9 mouse cellular contexts compared by ENCODE assay signal in genomic region chr13:23529005-23529404, GRCm38 (mm10). TPM values are rescaled to one million over a fixed set of nuclear protein-coding genes. Genes with fewer than 3 reads are reported as not detected.
A peak's percentile ranks its signal among the peaks of the same experiment; 100 is the strongest.
DNase-seq lines count a peak whose midpoint lies in the region; ATAC-seq and TF ChIP-seq lines count a peak whose summit lies in the region.
"Had no signal": no experiment of that assay in that cellular context is flagged by ENCODE, and none has a peak within 500 bp of the region (broad histone marks: within the 10 kb centered on the region; RNA-seq: fewer than 3 reads in every experiment).

No protein-coding gene starts in this region.

- TF ChIP-seq CTCF in hindbrain, postnatal 0 days (IDR thresholded peaks at IDR 0.05; ENCODE audit: low read depth), result no peak

- intact Hi-C loops in gastrocnemius, postnatal 14 days (cut with DNase I; ENCODE audit: low total_unique reads), result loop anchor here (10.0 kb wide), 1 partner anchor 1504 kb away; no protein-coding TSS in a partner anchor

- H3K9me3 ChIP-seq in hindbrain, embryonic 11.5 days (ENCODE audit: control insufficient read depth, low read length), result no peaks in the 10 kb centered on the region
- no peaks in the 10 kb centered on the region for H3K9me3 ChIP-seq in hindbrain, postnatal 0 days (ENCODE audit: low read length)
- no peaks in the 10 kb centered on the region for H3K9me3 ChIP-seq in midbrain, embryonic 12.5 days
- H3K9me3 ChIP-seq in midbrain, embryonic 14.5 days (ENCODE audit: control insufficient read depth, low read length), result no peaks in the 10 kb centered on the region
- no peaks in the 10 kb centered on the region for H3K9me3 ChIP-seq in heart, embryonic 15.5 days (replicated peaks)
- H3K9me3 ChIP-seq in neural tube, embryonic 13.5 days, result no peaks in the 10 kb centered on the region
- H3K9me3 ChIP-seq: G1E had no signal

- no peak overlapping the region for H3K4me3 ChIP-seq in hindbrain, embryonic 11.5 days (ENCODE audit: low read depth, low read length)
- no peak overlapping the region for H3K4me3 ChIP-seq in hindbrain, postnatal 0 days (ENCODE audit: low read length)
- no peak overlapping the region for H3K4me3 ChIP-seq in midbrain, embryonic 12.5 days
- no peak overlapping the region for H3K4me3 ChIP-seq in midbrain, embryonic 14.5 days (replicated peaks; ENCODE audit: low read depth, low read length)
- H3K4me3 ChIP-seq in heart, embryonic 15.5 days, result no peak overlapping the region
- H3K4me3 ChIP-seq in neural tube, embryonic 13.5 days, result no peak overlapping the region

- no peak overlapping the region for H3K9ac ChIP-seq in hindbrain, embryonic 11.5 days (ENCODE audit: low read depth, low read length)
- H3K9ac ChIP-seq in hindbrain, postnatal 0 days (replicated peaks; ENCODE audit: low read length), result no peak overlapping the region
- H3K9ac ChIP-seq in midbrain, embryonic 12.5 days (replicated peaks), result no peak overlapping the region
- H3K9ac ChIP-seq in midbrain, embryonic 14.5 days (replicated peaks; ENCODE audit: low read length), result no peak overlapping the region
- no peak overlapping the region for H3K9ac ChIP-seq in heart, embryonic 15.5 days
- H3K9ac ChIP-seq in neural tube, embryonic 13.5 days, result no peak overlapping the region

- no peaks in the 10 kb centered on the region for H3K36me3 ChIP-seq in hindbrain, embryonic 11.5 days (ENCODE audit: control insufficient read depth, insufficient read depth, low read length)
- H3K36me3 ChIP-seq in hindbrain, postnatal 0 days (ENCODE audit: insufficient read depth, low read length), result no peaks in the 10 kb centered on the region
- no peaks in the 10 kb centered on the region for H3K36me3 ChIP-seq in midbrain, embryonic 12.5 days
- no peaks in the 10 kb centered on the region for H3K36me3 ChIP-seq in midbrain, embryonic 14.5 days (ENCODE audit: control insufficient read depth, insufficient read depth, low read length)
- H3K36me3 ChIP-seq in heart, embryonic 15.5 days, result no peaks in the 10 kb centered on the region
- H3K36me3 ChIP-seq in neural tube, embryonic 13.5 days, result no peaks in the 10 kb centered on the region
- H3K36me3 ChIP-seq: G1E had no signal

- H3K27ac ChIP-seq in hindbrain, embryonic 11.5 days (ENCODE audit: low read depth, low read length), result no peak overlapping the region
- no peak overlapping the region for H3K27ac ChIP-seq in hindbrain, postnatal 0 days
- H3K27ac ChIP-seq in midbrain, embryonic 12.5 days (replicated peaks), result no peak overlapping the region
- H3K27ac ChIP-seq in midbrain, embryonic 14.5 days (replicated peaks; ENCODE audit: low read depth, low read length), result no peak overlapping the region
- H3K27ac ChIP-seq in heart, embryonic 15.5 days, result peak overlapping the region; percentile 92
- no peak overlapping the region for H3K27ac ChIP-seq in neural tube, embryonic 13.5 days (replicated peaks)

- no peaks in the 10 kb centered on the region for H3K27me3 ChIP-seq in hindbrain, embryonic 11.5 days (ENCODE audit: control insufficient read depth, insufficient read depth, low read length)
- H3K27me3 ChIP-seq in hindbrain, postnatal 0 days (ENCODE audit: insufficient read depth, low read length), result no peaks in the 10 kb centered on the region
- H3K27me3 ChIP-seq in midbrain, embryonic 12.5 days, result no peaks in the 10 kb centered on the region
- H3K27me3 ChIP-seq in midbrain, embryonic 14.5 days (ENCODE audit: control insufficient read depth, insufficient read depth, low read length), result no peaks in the 10 kb centered on the region
- no peaks in the 10 kb centered on the region for H3K27me3 ChIP-seq in heart, embryonic 15.5 days
- H3K27me3 ChIP-seq in neural tube, embryonic 13.5 days, result no peaks in the 10 kb centered on the region

- 79% methylated on average over 5 of the region's 5 CpGs for WGBS in hindbrain, embryonic 11.5 days
- whole genome bisulfite sequencing in hindbrain, postnatal 0 days, result 53% methylated on average over 5 of the region's 5 CpGs
- WGBS in midbrain, embryonic 12.5 days, result 81% methylated on average over 5 of the region's 5 CpGs
- WGBS in midbrain, embryonic 14.5 days, result 78% methylated on average over 5 of the region's 5 CpGs
- WGBS in heart, embryonic 15.5 days, result 80% methylated on average over 5 of the region's 5 CpGs
- 35% methylated on average over 5 of the region's 5 CpGs for WGBS in neural tube, embryonic 13.5 days

- no peak for ATAC-seq in hindbrain, embryonic 11.5 days (ENCODE audit: low FRiP score)
- ATAC-seq in hindbrain, postnatal 0 days, result no peak
- ATAC-seq in midbrain, embryonic 12.5 days (ENCODE audit: low FRiP score, low read depth), result no peak
- no peak for ATAC-seq in midbrain, embryonic 14.5 days (ENCODE audit: low FRiP score, low TSS enrichment)
- ATAC-seq in heart, embryonic 15.5 days (replicated peaks; ENCODE audit: insufficient number of reproducible peaks, insufficient read depth, low FRiP score, low read depth), result no peak
- ATAC-seq in neural tube, embryonic 13.5 days (ENCODE audit: low read depth), result no peak

- peaks cover 4% of the 10 kb centered on the region for H3K4me1 ChIP-seq in hindbrain, embryonic 11.5 days (replicated peaks; ENCODE audit: control insufficient read depth, insufficient read depth, low read length)
- no peaks in the 10 kb centered on the region for H3K4me1 ChIP-seq in hindbrain, postnatal 0 days (ENCODE audit: insufficient read depth, low read length)
- peaks cover 29% of the 10 kb centered on the region for H3K4me1 ChIP-seq in midbrain, embryonic 12.5 days
- peaks cover 29% of the 10 kb centered on the region for H3K4me1 ChIP-seq in midbrain, embryonic 14.5 days (ENCODE audit: control insufficient read depth, insufficient read depth, low read length)
- H3K4me1 ChIP-seq in heart, embryonic 15.5 days (replicated peaks), result peaks cover 39% of the 10 kb centered on the region
- peaks cover 45% of the 10 kb centered on the region for H3K4me1 ChIP-seq in neural tube, embryonic 13.5 days (replicated peaks)

- peak; percentile 33 for DNase-seq in hindbrain, embryonic 11.5 days (ENCODE audit: low spot score)
- no peak for DNase-seq in hindbrain, postnatal 0 days (ENCODE audit: low spot score)
- DNase-seq in midbrain, embryonic 14.5 days, result no peak
- DNase-seq in gastrocnemius, postnatal 14 days, result no peak
- DNase-seq: cerebellum, adult 11-12 months had no signal

- H3K4me2 ChIP-seq in hindbrain, embryonic 11.5 days (replicated peaks; ENCODE audit: low read depth, low read length), result 0 out of 2 replicates have a peak overlapping the region, but pooled peaks have one; percentile 6
- H3K4me2 ChIP-seq in hindbrain, postnatal 0 days (ENCODE audit: low read depth, low read length), result no peak overlapping the region
- H3K4me2 ChIP-seq in midbrain, embryonic 12.5 days (replicated peaks), result peak overlapping the region; percentile 1; the same call in 1 of the 2 replicates
- H3K4me2 ChIP-seq in midbrain, embryonic 14.5 days (ENCODE audit: low read length), result no peak overlapping the region; the same call in 1 of the 2 replicates
- H3K4me2 ChIP-seq in heart, embryonic 15.5 days, result peak overlapping the region; percentile 79
- H3K4me2 ChIP-seq in neural tube, embryonic 13.5 days, result peak overlapping the region; percentile 74; the same call in 1 of the 2 replicates

RNA-seq across cellular contexts. Expression of gene Hist1h4h, which starts 1.8 kb away (rescaled TPM):
- polyA plus RNA-seq in hindbrain, embryonic 11.5 days (2014; fragmentation: Nextera tagmentation; extraction: Ambion mirVana), result 4.7 TPM in 2 replicates
- 2,417 and 3,828 TPM in 2 replicates for total RNA-seq in hindbrain, postnatal 0 days (2014; rRNA removed)
- polyA plus RNA-seq in hindbrain, postnatal 0 days (2015; fragmentation: Nextera tagmentation; extraction: Ambion mirVana), result 4.2 and 5.5 TPM in 2 replicates
- 4.2 and 4.4 TPM in 2 replicates for polyA plus RNA-seq in midbrain, embryonic 12.5 days (2016; fragmentation: Nextera tagmentation; extraction: Ambion mirVana)
- 4.1 and 6.4 TPM in 2 replicates for polyA plus RNA-seq in midbrain, embryonic 14.5 days (2014; fragmentation: Nextera tagmentation; extraction: Ambion mirVana)
- polyA plus RNA-seq in heart, embryonic 15.5 days (2015; fragmentation: Nextera tagmentation; extraction: Ambion mirVana), result 5.4 and 5.7 TPM in 2 replicates
- 2.4 and 2.6 TPM in 2 replicates for polyA plus RNA-seq in neural tube, embryonic 13.5 days (2015; fragmentation: Nextera tagmentation; extraction: Ambion mirVana)
- total RNA-seq in gastrocnemius, postnatal 14 days (2021), result 100 to 1,000 TPM; 281 to 294 TPM

RNA-seq across cellular contexts. Expression of gene Hist1h2af, which starts 4.7 kb away (rescaled TPM):
- 3.6 and 8.4 TPM in 2 replicates for polyA plus RNA-seq in hindbrain, embryonic 11.5 days (2014; fragmentation: Nextera tagmentation; extraction: Ambion mirVana)
- 415 and 567 TPM in 2 replicates for total RNA-seq in hindbrain, postnatal 0 days (2014; rRNA removed)
- 3.3 and 7.9 TPM in 2 replicates for polyA plus RNA-seq in hindbrain, postnatal 0 days (2015; fragmentation: Nextera tagmentation; extraction: Ambion mirVana)
- 7.9 and 8.4 TPM in 2 replicates for polyA plus RNA-seq in midbrain, embryonic 12.5 days (2016; fragmentation: Nextera tagmentation; extraction: Ambion mirVana)
- polyA plus RNA-seq in midbrain, embryonic 14.5 days (2014; fragmentation: Nextera tagmentation; extraction: Ambion mirVana), result 3.4 and 4.6 TPM in 2 replicates
- 2.2 and 2.6 TPM in 2 replicates for polyA plus RNA-seq in heart, embryonic 15.5 days (2015; fragmentation: Nextera tagmentation; extraction: Ambion mirVana)
- polyA plus RNA-seq in neural tube, embryonic 13.5 days (2015; fragmentation: Nextera tagmentation; extraction: Ambion mirVana), result 0.95 TPM in 1 of 2 replicates, not detected in the other
- total RNA-seq in gastrocnemius, postnatal 14 days (2021), result 10 to 100 TPM; 61.2 to 77.1 TPM

RNA-seq across cellular contexts. Expression of gene Hist1h3g, which starts 6.2 kb away (rescaled TPM):
- polyA plus RNA-seq in hindbrain, embryonic 11.5 days (2014; fragmentation: Nextera tagmentation; extraction: Ambion mirVana), result 3.7 and 4.8 TPM in 2 replicates
- total RNA-seq in hindbrain, postnatal 0 days (2014; rRNA removed), result 544 and 673 TPM in 2 replicates
- 1.4 and 2.2 TPM in 2 replicates for polyA plus RNA-seq in hindbrain, postnatal 0 days (2015; fragmentation: Nextera tagmentation; extraction: Ambion mirVana)
- polyA plus RNA-seq in midbrain, embryonic 12.5 days (2016; fragmentation: Nextera tagmentation; extraction: Ambion mirVana), result 4.8 and 6.9 TPM in 2 replicates
- 0.77 and 1.4 TPM in 2 replicates for polyA plus RNA-seq in midbrain, embryonic 14.5 days (2014; fragmentation: Nextera tagmentation; extraction: Ambion mirVana)
- polyA plus RNA-seq in heart, embryonic 15.5 days (2015; fragmentation: Nextera tagmentation; extraction: Ambion mirVana), result 1.6 and 3.1 TPM in 2 replicates
- polyA plus RNA-seq in neural tube, embryonic 13.5 days (2015; fragmentation: Nextera tagmentation; extraction: Ambion mirVana), result 1.1 and 1.3 TPM in 2 replicates
- total RNA-seq in gastrocnemius, postnatal 14 days (2021), result 10 to 100 TPM; 19.9 to 21.2 TPM

RNA-seq across cellular contexts. Expression of gene Hist1h2bh, which starts 14.2 kb away (rescaled TPM):
- 0.60 and 0.89 TPM in 2 replicates for polyA plus RNA-seq in hindbrain, embryonic 11.5 days (2014; fragmentation: Nextera tagmentation; extraction: Ambion mirVana)
- total RNA-seq in hindbrain, postnatal 0 days (2014; rRNA removed), result 65.9 and 103 TPM in 2 replicates
- 0.13 and 0.35 TPM in 2 replicates for polyA plus RNA-seq in hindbrain, postnatal 0 days (2015; fragmentation: Nextera tagmentation; extraction: Ambion mirVana)
- 0.56 and 0.64 TPM in 2 replicates for polyA plus RNA-seq in midbrain, embryonic 12.5 days (2016; fragmentation: Nextera tagmentation; extraction: Ambion mirVana)
- 0.13 and 0.30 TPM in 2 replicates for polyA plus RNA-seq in midbrain, embryonic 14.5 days (2014; fragmentation: Nextera tagmentation; extraction: Ambion mirVana)
- polyA plus RNA-seq in heart, embryonic 15.5 days (2015; fragmentation: Nextera tagmentation; extraction: Ambion mirVana), result 0.61 and 0.74 TPM in 2 replicates
- polyA plus RNA-seq in neural tube, embryonic 13.5 days (2015; fragmentation: Nextera tagmentation; extraction: Ambion mirVana), result 0.61 TPM in 1 of 2 replicates, not detected in the other
- 1 to 10 TPM; 5.5 to 5.7 TPM for total RNA-seq in gastrocnemius, postnatal 14 days (2021)

RNA-seq across cellular contexts. Expression of gene Hist1h3f, which starts 14.8 kb away (rescaled TPM):
- 1.0 and 1.1 TPM in 2 replicates for polyA plus RNA-seq in hindbrain, embryonic 11.5 days (2014; fragmentation: Nextera tagmentation; extraction: Ambion mirVana)
- 466 and 603 TPM in 2 replicates for total RNA-seq in hindbrain, postnatal 0 days (2014; rRNA removed)
- polyA plus RNA-seq in hindbrain, postnatal 0 days (2015; fragmentation: Nextera tagmentation; extraction: Ambion mirVana), result 0.16 and 0.54 TPM in 2 replicates
- 1.0 and 1.3 TPM in 2 replicates for polyA plus RNA-seq in midbrain, embryonic 12.5 days (2016; fragmentation: Nextera tagmentation; extraction: Ambion mirVana)
- polyA plus RNA-seq in midbrain, embryonic 14.5 days (2014; fragmentation: Nextera tagmentation; extraction: Ambion mirVana), result 0.32 and 0.47 TPM in 2 replicates
- polyA plus RNA-seq in heart, embryonic 15.5 days (2015; fragmentation: Nextera tagmentation; extraction: Ambion mirVana), result 0.16 and 0.25 TPM in 2 replicates
- not detected in 2 replicates for polyA plus RNA-seq in neural tube, embryonic 13.5 days (2015; fragmentation: Nextera tagmentation; extraction: Ambion mirVana)
- 10 to 100 TPM; 24.2 to 25.2 TPM for total RNA-seq in gastrocnemius, postnatal 14 days (2021)

Comparison
In these comparisons a context has a peak if more than half of its experiments do, and no peak if none do; other contexts are left out.
1. H3K4me2 ChIP-seq: peak in hindbrain, embryonic 11.5 days (single experiment), midbrain, embryonic 12.5 days (single experiment), heart, embryonic 15.5 days (single experiment) and neural tube, embryonic 13.5 days (single experiment); none in hindbrain, postnatal 0 days (single experiment) and midbrain, embryonic 14.5 days (single experiment).